Mouse (Mus musculus) testis, adult 2 months (tissue): ENCODE measurements around the gene Sipa1l1.

ENCODE experiments used
- CTCF ChIP-seq: fragments of 200-500 bp; IDR thresholded peaks from 2 replicates; pipeline ENCODE4 v1.5.1; 2012; ENCODE audit warnings: low read depth, mild to moderate bottlenecking, inconsistent platforms, low read length, moderate library complexity; ENCODE audit not compliant: control insufficient read depth, insufficient read depth, insufficient replicate concordance
- POLR2A ChIP-seq: fragments of 200-500 bp; IDR thresholded peaks from 2 replicates; pipeline ENCODE4 v1.6.1; 2012; ENCODE audit warnings: low read depth, mild to moderate bottlenecking, inconsistent platforms, low read length, moderate library complexity; ENCODE audit not compliant: control insufficient read depth

DNA sequence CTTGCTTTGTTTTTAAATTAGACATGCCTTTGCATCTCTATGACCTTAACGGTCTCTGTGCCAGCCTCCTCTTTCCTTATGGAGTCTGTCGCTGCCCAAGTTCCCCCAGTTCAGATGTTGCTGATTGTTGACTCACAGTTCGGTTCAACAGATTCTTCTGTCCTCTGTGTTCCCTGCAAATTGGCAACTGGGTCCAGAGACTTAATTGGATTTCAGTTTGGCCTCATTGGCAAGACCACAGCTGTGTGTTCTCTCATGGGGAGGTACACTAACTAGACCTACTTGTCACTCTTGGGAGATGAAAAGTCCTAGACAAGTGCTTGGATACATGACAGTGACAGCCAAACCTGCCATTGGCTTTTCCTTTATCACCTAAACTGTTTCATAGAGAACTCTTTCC is 25.7 kb upstream of the Sipa1l1 start:
- no peak for TF ChIP-seq POLR2A
- no peak for TF ChIP-seq CTCF
